Mouse (Mus musculus): ENCODE results near the gene Tsnax. TPM values are rescaled to one million over a fixed set of nuclear protein-coding genes. Genes with fewer than 3 reads are reported as not detected.

The Tsnax gene
- 125 and 131 TPM in 2 replicates for polyA plus RNA-seq (2015; fragmentation: Nextera tagmentation; extraction: Ambion mirVana)

- H3K4me1 ChIP-seq: peaks cover 9% of the 10 kb centered on the region; the same call in 1 of the 2 replicates
- H3K27me3 ChIP-seq: no peaks in the 10 kb centered on the region
- H3K4me3 ChIP-seq (replicated peaks): peak within 1 kb of the TSS; percentile 99
- 0 out of 2 replicates have a peak, but pooled peaks cover 3% of the 10 kb centered on the region for H3K9me3 ChIP-seq (replicated peaks)
- peak within 1 kb of the TSS; percentile 91 for H3K27ac ChIP-seq (replicated peaks)
- H3K36me3 ChIP-seq: peaks cover 23% of the 10 kb centered on the region
- 3% methylated on average over 77 of the region's 84 CpGs for WGBS
- H3K9ac ChIP-seq: peak within 1 kb of the TSS; percentile 96
- ATAC-seq (ENCODE audit: insufficient number of reproducible peaks, low FRiP score, low TSS enrichment, low read depth): peak; percentile 95
- H3K4me2 ChIP-seq (replicated peaks): peak within 1 kb of the TSS; percentile 81
These were observed at the start of gene Tsnax for GRCm38 (mm10) chr8:125012695-125013627. Gene Tsnax, plus strand, starts transcription at chr8:125012997.

GRCm38 (mm10) chr8:124963246-124963645 is 49.6 kb upstream of the Tsnax start:
- H3K9me3 ChIP-seq (replicated peaks): no peaks in the 10 kb centered on the region
- H3K36me3 ChIP-seq: no peaks in the 10 kb centered on the region
- no peak overlapping the region for H3K4me2 ChIP-seq (replicated peaks)
- ATAC-seq (ENCODE audit: insufficient number of reproducible peaks, low FRiP score, low TSS enrichment, low read depth): no peak
- peaks cover 12% of the 10 kb centered on the region for H3K4me1 ChIP-seq
- no peak overlapping the region for H3K27ac ChIP-seq (replicated peaks)
- no peak overlapping the region for H3K4me3 ChIP-seq (replicated peaks)
- 93% methylated on average over 5 of the region's 5 CpGs for WGBS
- no peaks in the 10 kb centered on the region for H3K27me3 ChIP-seq
- no peak overlapping the region for H3K9ac ChIP-seq

GRCm38 (mm10) chr8:124964966-124965365 is 47.8 kb upstream of the Tsnax start:
- Histone ChIP-seq H3K4me2 (replicated peaks) (no peak overlapping the region), H3K9me3 (replicated peaks) (no peaks in the 10 kb centered on the region), H3K27ac (replicated peaks) (no peak overlapping the region), H3K4me1 (peaks cover 5% of the 10 kb centered on the region), H3K36me3 (no peaks in the 10 kb centered on the region), H3K4me3 (replicated peaks) (no peak overlapping the region), H3K27me3 (no peaks in the 10 kb centered on the region), H3K9ac (no peak overlapping the region)
- 91% methylated on average over 8 of the region's 8 CpGs for WGBS
- ATAC-seq (ENCODE audit: insufficient number of reproducible peaks, low FRiP score, low TSS enrichment, low read depth): no peak

GRCm38 (mm10) chr8:124970312-124970933 is 42.4 kb upstream of the Tsnax start:
- ATAC-seq (ENCODE audit: insufficient number of reproducible peaks, low FRiP score, low TSS enrichment, low read depth): no peak
- no peaks in the 10 kb centered on the region for H3K9me3 ChIP-seq (replicated peaks)
- WGBS: 43% methylated on average over 6 of the region's 6 CpGs

GRCm38 (mm10) chr8:124973221-124973620 is 39.6 kb upstream of the Tsnax start:
- Histone ChIP-seq H3K27me3 (no peaks in the 10 kb centered on the region), H3K27ac (replicated peaks) (no peak overlapping the region), H3K9ac (no peak overlapping the region), H3K4me3 (replicated peaks) (no peak overlapping the region), H3K4me1 (no peaks in the 10 kb centered on the region), H3K36me3 (no peaks in the 10 kb centered on the region), H3K4me2 (replicated peaks) (no peak overlapping the region), H3K9me3 (replicated peaks) (no peaks in the 10 kb centered on the region)
- ATAC-seq (ENCODE audit: insufficient number of reproducible peaks, low FRiP score, low TSS enrichment, low read depth): no peak
- WGBS: 74% methylated on average over 8 of the region's 8 CpGs

More at GRCm38 (mm10) chr8:124970312-124970933, 42.4 kb upstream of the Tsnax start:
- H3K9ac ChIP-seq: no peak overlapping the region
- no peak overlapping the region for H3K27ac ChIP-seq (replicated peaks)
- no peak overlapping the region for H3K4me2 ChIP-seq (replicated peaks)
- no peaks in the 10 kb centered on the region for H3K4me1 ChIP-seq
- no peaks in the 10 kb centered on the region for H3K27me3 ChIP-seq
- no peak overlapping the region for H3K4me3 ChIP-seq (replicated peaks)
- no peaks in the 10 kb centered on the region for H3K36me3 ChIP-seq

- WGBS: 72% methylated on average over 4 of the region's 4 CpGs
These were observed 38.5 kb upstream of the Tsnax start for GRCm38 (mm10) chr8:124974254-124974653.

GRCm38 (mm10) chr8:124976211-124976610 is 36.6 kb upstream of the Tsnax start:
- Histone ChIP-seq H3K36me3 (no peaks in the 10 kb centered on the region), H3K27me3 (no peaks in the 10 kb centered on the region), H3K4me2 (replicated peaks) (no peak overlapping the region), H3K9ac (no peak overlapping the region), H3K9me3 (replicated peaks) (no peaks in the 10 kb centered on the region), H3K4me3 (replicated peaks) (no peak overlapping the region), H3K4me1 (no peaks in the 10 kb centered on the region), H3K27ac (replicated peaks) (no peak overlapping the region)
- WGBS: 89% methylated on average over 6 of the region's 6 CpGs
- ATAC-seq (ENCODE audit: insufficient number of reproducible peaks, low FRiP score, low TSS enrichment, low read depth): no peak

More at GRCm38 (mm10) chr8:124974254-124974653, 38.5 kb upstream of the Tsnax start:
- H3K36me3 ChIP-seq: no peaks in the 10 kb centered on the region
- no peak for ATAC-seq (ENCODE audit: insufficient number of reproducible peaks, low FRiP score, low TSS enrichment, low read depth)
- H3K27ac ChIP-seq (replicated peaks): no peak overlapping the region
- no peaks in the 10 kb centered on the region for H3K9me3 ChIP-seq (replicated peaks)
- H3K9ac ChIP-seq: no peak overlapping the region
- H3K27me3 ChIP-seq: no peaks in the 10 kb centered on the region
- H3K4me3 ChIP-seq (replicated peaks): no peak overlapping the region
- no peak overlapping the region for H3K4me2 ChIP-seq (replicated peaks)
- no peaks in the 10 kb centered on the region for H3K4me1 ChIP-seq

- Histone ChIP-seq H3K4me3 (replicated peaks) (no peak overlapping the region), H3K9me3 (replicated peaks) (no peaks in the 10 kb centered on the region), H3K36me3 (no peaks in the 10 kb centered on the region), H3K4me2 (replicated peaks) (no peak overlapping the region), H3K9ac (no peak overlapping the region), H3K27ac (replicated peaks) (no peak overlapping the region), H3K27me3 (no peaks in the 10 kb centered on the region), H3K4me1 (no peaks in the 10 kb centered on the region)
- whole genome bisulfite sequencing: 66% methylated on average over 7 of the region's 7 CpGs
- ATAC-seq (ENCODE audit: insufficient number of reproducible peaks, low FRiP score, low TSS enrichment, low read depth): no peak
These were observed 34.8 kb upstream of the Tsnax start for GRCm38 (mm10) chr8:124978026-124978425.

- no peaks in the 10 kb centered on the region for H3K4me1 ChIP-seq
- WGBS: 93% methylated on average over 3 of the region's 3 CpGs
- no peak overlapping the region for H3K27ac ChIP-seq (replicated peaks)
- H3K9ac ChIP-seq: no peak overlapping the region
- H3K27me3 ChIP-seq: no peaks in the 10 kb centered on the region
- no peak for ATAC-seq (ENCODE audit: insufficient number of reproducible peaks, low FRiP score, low TSS enrichment, low read depth)
- H3K4me2 ChIP-seq (replicated peaks): no peak overlapping the region
- H3K4me3 ChIP-seq (replicated peaks): no peak overlapping the region
- no peaks in the 10 kb centered on the region for H3K9me3 ChIP-seq (replicated peaks)
- no peaks in the 10 kb centered on the region for H3K36me3 ChIP-seq
These were observed 32.8 kb upstream of the Tsnax start for GRCm38 (mm10) chr8:124980036-124980435.

GRCm38 (mm10) chr8:124980828-124981227 is 32.0 kb upstream of the Tsnax start:
- Histone ChIP-seq H3K4me3 (replicated peaks) (no peak overlapping the region), H3K4me2 (replicated peaks) (no peak overlapping the region), H3K9me3 (replicated peaks) (no peaks in the 10 kb centered on the region), H3K4me1 (no peaks in the 10 kb centered on the region), H3K9ac (no peak overlapping the region), H3K27me3 (no peaks in the 10 kb centered on the region), H3K27ac (replicated peaks) (no peak overlapping the region), H3K36me3 (no peaks in the 10 kb centered on the region)
- ATAC-seq (ENCODE audit: insufficient number of reproducible peaks, low FRiP score, low TSS enrichment, low read depth): no peak
- 81% methylated on average over 8 of the region's 8 CpGs for WGBS

- H3K27ac ChIP-seq (replicated peaks): peak overlapping the region; percentile 39; the same call in 1 of the 2 replicates
- H3K4me3 ChIP-seq (replicated peaks): peak overlapping the region; percentile 24
- ATAC-seq (ENCODE audit: insufficient number of reproducible peaks, low FRiP score, low TSS enrichment, low read depth): no peak
- no peak overlapping the region for H3K9ac ChIP-seq
- peak overlapping the region; percentile 38 for H3K4me2 ChIP-seq (replicated peaks)
- H3K36me3 ChIP-seq: no peaks in the 10 kb centered on the region
- no peaks in the 10 kb centered on the region for H3K9me3 ChIP-seq (replicated peaks)
- peaks cover 9% of the 10 kb centered on the region; the same call in 1 of the 2 replicates for H3K4me1 ChIP-seq
- WGBS: 11% methylated on average over 17 of the region's 17 CpGs
- no peaks in the 10 kb centered on the region; the same call in 1 of the 2 replicates for H3K27me3 ChIP-seq
These were observed 21.7 kb upstream of the Tsnax start for GRCm38 (mm10) chr8:124990923-124991667.

All from embryonic facial prominence, embryonic 15.5 days (tissue).